ENCODE assay signal across 8 mouse cellular contexts in the genomic region with DNA sequence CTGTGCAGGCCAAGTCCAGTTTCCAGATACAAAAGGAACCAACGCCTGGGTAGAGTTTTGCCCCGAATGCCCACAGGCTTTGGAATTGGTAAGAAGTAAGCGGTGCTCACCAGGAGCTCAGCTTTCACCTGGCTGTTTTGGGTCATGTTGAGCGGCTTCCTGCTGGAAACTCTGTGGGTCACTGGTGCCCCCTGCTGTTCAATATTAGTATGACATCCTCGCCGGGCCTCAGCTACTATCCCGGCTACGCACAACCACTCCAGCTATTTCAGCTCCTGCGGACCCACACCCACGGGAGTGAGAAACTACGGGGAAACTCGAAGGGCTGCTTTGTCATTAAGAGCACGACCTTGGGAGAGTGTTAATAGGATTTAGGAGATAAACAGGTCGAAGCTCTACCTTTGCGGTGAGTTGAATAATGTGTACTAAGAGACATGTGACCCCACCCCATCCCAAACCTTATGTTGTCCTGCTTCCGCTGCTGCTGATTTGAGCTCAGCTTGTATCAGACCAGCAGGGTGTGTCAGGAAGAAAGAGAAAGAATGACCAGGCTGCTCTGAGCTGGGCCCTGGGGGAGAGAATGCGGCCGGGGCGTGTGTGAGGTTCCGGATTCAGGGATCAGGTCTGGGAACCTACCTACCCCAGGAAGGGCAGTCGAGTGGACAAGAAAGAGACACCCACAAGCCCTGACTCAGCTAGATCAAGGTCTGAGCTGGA. TPM values are rescaled to one million over a fixed set of nuclear protein-coding genes. Genes with fewer than 3 reads are reported as not detected.
DNase-seq lines count a peak whose midpoint lies in the region; ATAC-seq and TF ChIP-seq lines count a peak whose summit lies in the region.

No protein-coding gene starts in this region.

- no peak overlapping the region for H3K4me3 ChIP-seq in forebrain, postnatal 0 days (ENCODE audit: low read depth, low read length)

- no peak overlapping the region for H3K9ac ChIP-seq in forebrain, postnatal 0 days

- no peak overlapping the region for H3K27ac ChIP-seq in forebrain, postnatal 0 days (ENCODE audit: low read depth, low read length)

- DNase-seq in R1 (ENCODE audit: low read depth, low spot score): peak; percentile 91
- peak; percentile 78 for DNase-seq in cerebellum, adult 11 months
- peak; percentile 89 for DNase-seq in forebrain, postnatal 0 days
- peak; percentile 82 to 96 for DNase-seq in layer of hippocampus, postnatal 25 days (ENCODE audit: extremely low spot score in 1 of 2, low spot score in 1 of 2)
- peak; percentile 50 to 69 for DNase-seq in right cerebral cortex, postnatal 36 days (ENCODE audit: low spot score in 2 of 2)
- DNase-seq in urinary bladder, postnatal 4 days (ENCODE audit: low spot score in 2 of 2): peak; percentile 70 to 85

- no peaks in the 10 kb centered on the region for H3K4me1 ChIP-seq in forebrain, postnatal 0 days (ENCODE audit: insufficient read depth)

- 25% methylated on average over 21 of the region's 21 CpGs for WGBS in forebrain, postnatal 0 days

- H3K4me2 ChIP-seq in forebrain, postnatal 0 days (ENCODE audit: low read depth): no peak overlapping the region

- peak; percentile 34; the same call in 1 of the 2 replicates for ATAC-seq in forebrain, postnatal 0 days
- peak; percentile 73 to 77 for ATAC-seq in hematopoietic stem cell, adult 5-6 weeks (replicated peaks in 1 of 2; ENCODE audit: insufficient read depth in 1 of 2, low FRiP score in 2 of 2, low TSS enrichment in 1 of 2, low read depth in 1 of 2, poor library complexity in 2 of 2, severe bottlenecking in 2 of 2)
- peak; percentile 77 for ATAC-seq in megakaryocyte, adult 5-6 weeks (ENCODE audit: poor library complexity, severe bottlenecking)

- H3K27me3 ChIP-seq in forebrain, postnatal 0 days (ENCODE audit: insufficient read depth, low read length): peaks cover 5% of the 10 kb centered on the region; the same call in 1 of the 2 replicates

- no peaks in the 10 kb centered on the region for H3K9me3 ChIP-seq in forebrain, postnatal 0 days (ENCODE audit: low read length)

- H3K36me3 ChIP-seq in forebrain, postnatal 0 days (ENCODE audit: insufficient read depth): no peaks in the 10 kb centered on the region

- TF ChIP-seq CTCF in forebrain, postnatal 0 days (IDR thresholded peaks at IDR 0.05; ENCODE audit: low read depth): peak; percentile 94

RNA-seq across cellular contexts. Expression of gene Meox1, which starts 16.2 kb away (rescaled TPM):
- total RNA-seq in forebrain, postnatal 0 days (2014; rRNA removed): 1.1 and 2.0 TPM in 2 replicates
- polyA plus RNA-seq in forebrain, postnatal 0 days (2015; fragmentation: Nextera tagmentation; extraction: Ambion mirVana): 0.58 and 0.68 TPM in 2 replicates
- not detected in 2 replicates for total RNA-seq in hematopoietic stem cell, adult 5-6 weeks (2017)
- 1 to 10 TPM in 1 of 2 experiments, under 1 TPM in 1; 0.85 to 1.0 TPM for total RNA-seq in layer of hippocampus, postnatal 25 days (2021)
- total RNA-seq in megakaryocyte, adult 5-6 weeks (2015): not detected in 2 replicates
- total RNA-seq in megakaryocyte, adult 5-6 weeks (2017): 0.15 TPM in 1 of 2 replicates, not detected in the other

RNA-seq across cellular contexts. Expression of gene Sost, which starts 56.4 kb away (rescaled TPM):
- 0.31 TPM in 1 of 2 replicates, not detected in the other for total RNA-seq in forebrain, postnatal 0 days (2014; rRNA removed)
- polyA plus RNA-seq in forebrain, postnatal 0 days (2015; fragmentation: Nextera tagmentation; extraction: Ambion mirVana): not detected in 2 replicates
- not detected in 2 replicates for total RNA-seq in hematopoietic stem cell, adult 5-6 weeks (2017)
- total RNA-seq in layer of hippocampus, postnatal 25 days (2021): not detected
- total RNA-seq in megakaryocyte, adult 5-6 weeks (2015): not detected in 2 replicates
- total RNA-seq in megakaryocyte, adult 5-6 weeks (2017): not detected in 2 replicates
